Mouse (Mus musculus): ENCODE results near the gene Abhd2.

DNA sequence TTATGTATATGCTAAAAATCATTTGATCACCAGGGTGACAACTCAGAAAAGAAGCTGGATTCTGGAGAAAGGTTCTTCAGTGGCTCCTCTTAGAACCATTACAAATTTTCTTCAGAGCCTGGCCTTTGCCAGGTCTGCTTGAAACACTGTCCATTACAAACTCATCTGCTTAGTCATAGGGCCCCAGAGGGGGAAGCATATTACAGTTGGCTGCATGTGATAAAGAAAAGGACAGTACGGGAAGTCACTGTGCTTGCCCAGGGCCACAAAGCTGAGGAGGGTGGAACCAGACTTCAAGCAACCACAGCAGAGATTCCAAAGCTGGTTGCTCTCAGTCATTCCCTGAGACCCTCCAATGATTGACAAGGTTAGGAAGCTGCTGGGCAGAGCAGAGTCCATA lies 3.1 kb upstream of the Abhd2 start:
- TF ChIP-seq POLR2A (IDR thresholded peaks at IDR 0.05; ENCODE audit: low read depth, low read length) (no peak), CTCF (IDR thresholded peaks at IDR 0.05; ENCODE audit: borderline replicate concordance, insufficient read depth, low read length) (no peak)
